Mouse (Mus musculus) hindbrain, embryonic 12.5 days (tissue): Measurements from ENCODE around the gene Kcnc3. TPM values are rescaled to one million over a fixed set of nuclear protein-coding genes. Genes with fewer than 3 reads are reported as not detected.
A peak's percentile ranks its signal among the peaks of the same experiment; 100 is the strongest.

Experiments used
- ATAC-seq: fragments of 200-750 bp; cut with Nextera tagmentation; 2 replicates; pipeline ENCODE4 v1.8.0; 2017; ENCODE audit warnings: moderate TSS enrichment; ENCODE audit not compliant: low FRiP score
- H3K27ac ChIP-seq: fragments of 300-500 bp; sonication (generic); 2 replicates; pipeline ENCODE4 v1.5.1; 2016; ENCODE audit warnings: mild to moderate bottlenecking
- H3K27me3 ChIP-seq: fragments of 300-500 bp; sonication (generic); 2 replicates; pipeline ENCODE4 v1.6.1; 2016; ENCODE audit warnings: mild to moderate bottlenecking
- H3K36me3 ChIP-seq: fragments of 300-500 bp; sonication (generic); 2 replicates; pipeline ENCODE4 v1.6.1; 2016; ENCODE audit warnings: mild to moderate bottlenecking
- H3K4me1 ChIP-seq: fragments of 300-500 bp; sonication (generic); 2 replicates; pipeline ENCODE4 v1.6.1; 2016
- H3K4me2 ChIP-seq: fragments of 300-500 bp; sonication (generic); replicated peaks from 2 replicates; pipeline ENCODE4 v1.6.1; 2016; ENCODE audit warnings: mild to moderate bottlenecking
- H3K4me3 ChIP-seq: fragments of 300-500 bp; sonication (generic); 2 replicates; pipeline ENCODE4 v1.5.1; 2016; ENCODE audit warnings: mild to moderate bottlenecking
- H3K9ac ChIP-seq: fragments of 300-500 bp; sonication (generic); 2 replicates; pipeline ENCODE4 v1.6.1; 2016; ENCODE audit warnings: mild to moderate bottlenecking, moderate library complexity
- H3K9me3 ChIP-seq: fragments of 300-500 bp; sonication (generic); replicated peaks from 2 replicates; pipeline ENCODE4 v1.6.1; 2016; ENCODE audit warnings: mild to moderate bottlenecking
- WGBS: fragments of 180-500 bp; shearing (Covaris S2); methylation state at CpG from one replicate; pipeline ENCODE4 v1.1.7; 2016; 5-methylcytosine and 5-hydroxymethylcytosine counted together
- polyA plus RNA-seq: library from polyadenylated mRNA; unstranded; fragments of >200 nt; fragmentation: Nextera tagmentation; extraction: Ambion mirVana; gene quantifications from 2 replicates; pipeline ENCODE4 v1.2.1, GENCODE M21; 2016

Kcnc3 gene
- 3.4 and 3.8 TPM in 2 replicates for polyA plus RNA-seq

DNA sequence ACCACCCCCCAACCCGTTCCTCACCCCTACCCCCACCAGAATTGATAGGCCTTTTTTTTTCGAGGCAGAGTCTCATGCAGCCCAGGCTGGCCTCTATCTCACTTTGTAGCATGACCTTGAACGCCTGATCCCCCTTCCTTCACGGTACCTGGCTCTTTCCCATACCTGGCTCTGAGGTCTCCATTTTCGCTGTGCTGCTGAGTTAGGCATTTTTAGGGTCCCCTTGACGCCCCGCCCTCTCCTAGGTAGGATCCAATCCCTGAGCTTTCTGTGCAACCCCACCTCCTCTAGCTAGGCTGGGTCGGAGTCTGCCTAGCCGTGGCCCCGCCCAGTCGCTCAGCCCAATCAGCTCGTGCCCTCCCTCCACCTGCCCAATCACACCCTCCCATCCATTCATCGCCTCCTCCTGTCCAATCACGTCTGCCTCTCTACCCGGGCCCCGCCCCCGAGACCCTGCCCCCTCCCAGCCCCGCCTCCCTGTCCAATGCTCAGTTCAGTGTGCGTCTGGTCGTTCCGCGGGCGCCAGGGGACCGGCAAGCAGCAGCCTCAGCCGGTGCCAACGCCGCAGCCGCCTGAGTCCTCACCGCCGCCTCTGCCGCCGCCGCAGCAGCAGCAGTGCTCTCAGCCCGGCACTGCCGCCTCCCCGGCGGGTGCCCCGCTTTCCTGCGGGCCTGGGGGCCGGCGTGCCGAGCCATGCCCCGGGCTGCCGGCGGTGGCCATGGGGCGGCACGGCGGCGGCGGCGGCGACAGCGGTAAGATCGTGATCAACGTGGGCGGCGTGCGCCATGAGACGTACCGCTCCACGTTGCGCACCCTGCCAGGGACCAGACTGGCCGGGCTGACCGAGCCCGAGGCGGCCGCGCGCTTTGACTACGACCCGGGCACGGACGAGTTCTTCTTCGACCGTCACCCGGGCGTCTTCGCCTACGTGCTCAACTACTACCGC is at the start of gene Kcnc3:
Gene Kcnc3, plus strand, starts transcription at position 263 of the 946 bp plus-strand sequence.
- H3K4me2 ChIP-seq: peak within 1 kb of the TSS; percentile 98
- no peaks in the 10 kb centered on the region for H3K9me3 ChIP-seq
- peaks cover 65% of the 10 kb centered on the region for H3K4me1 ChIP-seq
- peak within 1 kb of the TSS; percentile 81 for H3K9ac ChIP-seq
- peak within 1 kb of the TSS; percentile 79 for H3K27ac ChIP-seq
- H3K36me3 ChIP-seq: no peaks in the 10 kb centered on the region
- H3K27me3 ChIP-seq: peaks cover 49% of the 10 kb centered on the region
- H3K4me3 ChIP-seq: peak within 1 kb of the TSS; percentile 73
- WGBS: under 1% methylated on average over 80 of the region's 80 CpGs
- peak; percentile 91 for ATAC-seq

- Histone ChIP-seq H3K9me3 (no peaks in the 10 kb centered on the region), H3K9ac (no peak overlapping the region), H3K36me3 (peaks cover 55% of the 10 kb centered on the region), H3K27me3 (no peaks in the 10 kb centered on the region), H3K4me2 (no peak overlapping the region), H3K27ac (no peak overlapping the region), H3K4me3 (no peak overlapping the region), H3K4me1 (peaks cover 4% of the 10 kb centered on the region)
- ATAC-seq: no peak
- WGBS: 90% methylated on average over 11 of the region's 11 CpGs
These were observed 47.9 kb upstream of the Kcnc3 start for GRCm38 (mm10) chr7:44542555-44542954.

GRCm38 (mm10) chr7:44543071-44543470 is 47.4 kb upstream of the Kcnc3 start:
- Histone ChIP-seq H3K9me3 (no peaks in the 10 kb centered on the region), H3K4me1 (peaks cover 9% of the 10 kb centered on the region), H3K27ac (no peak overlapping the region), H3K9ac (no peak overlapping the region; the same call in 1 of the 2 replicates), H3K4me2 (no peak overlapping the region), H3K36me3 (peaks cover 52% of the 10 kb centered on the region), H3K27me3 (no peaks in the 10 kb centered on the region), H3K4me3 (no peak overlapping the region)
- WGBS: 79% methylated on average over 12 of the region's 12 CpGs
- no peak for ATAC-seq

DNA sequence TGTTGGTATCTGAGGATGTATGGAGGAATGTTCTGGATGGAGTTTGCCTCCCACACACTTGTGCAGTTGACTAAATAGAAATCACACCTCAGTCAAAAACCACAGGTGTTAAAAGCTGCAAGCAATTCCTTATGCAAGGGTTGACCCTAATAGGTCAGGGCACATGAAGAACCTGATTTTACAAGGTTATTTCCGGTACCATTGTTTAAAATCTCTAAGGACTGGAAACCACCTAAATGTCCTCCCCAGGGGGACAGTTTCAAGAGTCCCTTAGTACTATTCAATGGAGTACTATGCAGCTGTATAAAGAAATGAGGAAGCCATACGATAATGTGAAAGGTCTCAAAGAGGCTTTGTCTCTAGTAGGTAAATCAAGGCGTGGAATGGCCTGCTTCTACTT is 44.2 kb upstream of the Kcnc3 start:
- no peak overlapping the region for H3K9ac ChIP-seq
- 96% methylated on average over 3 of the region's 3 CpGs for WGBS
- H3K4me2 ChIP-seq: no peak overlapping the region
- no peak for ATAC-seq
- H3K27ac ChIP-seq: no peak overlapping the region
- H3K4me3 ChIP-seq: no peak overlapping the region
- H3K4me1 ChIP-seq: peaks cover 12% of the 10 kb centered on the region
- H3K36me3 ChIP-seq: peaks cover 40% of the 10 kb centered on the region
- no peaks in the 10 kb centered on the region for H3K27me3 ChIP-seq
- no peaks in the 10 kb centered on the region for H3K9me3 ChIP-seq

- H3K27me3 ChIP-seq: no peaks in the 10 kb centered on the region
- H3K27ac ChIP-seq: no peak overlapping the region
- WGBS: 96% methylated on average over 13 of the region's 13 CpGs
- peaks cover 12% of the 10 kb centered on the region for H3K4me1 ChIP-seq
- H3K9me3 ChIP-seq: no peaks in the 10 kb centered on the region
- no peak overlapping the region for H3K9ac ChIP-seq
- peaks cover 40% of the 10 kb centered on the region for H3K36me3 ChIP-seq
- no peak for ATAC-seq
- no peak overlapping the region for H3K4me3 ChIP-seq
- H3K4me2 ChIP-seq: 0 out of 2 replicates have a peak overlapping the region, but pooled peaks have one; percentile 81
These were observed 43.4 kb upstream of the Kcnc3 start for GRCm38 (mm10) chr7:44547041-44547440.

DNA sequence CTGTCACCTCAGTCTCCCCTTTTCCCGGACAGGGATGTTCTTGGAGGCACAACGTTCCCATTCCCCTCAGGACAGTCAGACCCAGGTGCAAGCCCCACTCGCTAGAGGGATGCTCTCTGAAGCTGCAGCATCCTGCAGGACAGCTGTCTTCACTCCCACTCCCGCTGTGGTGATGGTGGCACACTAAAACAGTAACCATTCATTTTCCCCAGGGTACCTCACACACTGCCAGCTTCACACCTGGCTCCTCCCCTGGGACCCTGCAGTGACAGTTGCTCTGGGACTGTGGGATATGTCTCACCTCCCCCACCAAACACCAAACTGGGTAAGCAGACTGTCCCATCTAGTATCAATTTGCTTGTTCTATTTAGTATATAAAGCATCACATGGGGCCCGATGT is 42.7 kb upstream of the Kcnc3 start:
- Histone ChIP-seq H3K4me3 (peak overlapping the region; percentile 56), H3K27ac (no peak overlapping the region), H3K9me3 (no peaks in the 10 kb centered on the region), H3K4me2 (peak overlapping the region; percentile 81), H3K9ac (peak overlapping the region; percentile 67; the same call in 1 of the 2 replicates), H3K36me3 (peaks cover 35% of the 10 kb centered on the region), H3K4me1 (peaks cover 15% of the 10 kb centered on the region), H3K27me3 (no peaks in the 10 kb centered on the region)
- WGBS: 25% methylated on average over 5 of the region's 5 CpGs
- no peak for ATAC-seq

DNA sequence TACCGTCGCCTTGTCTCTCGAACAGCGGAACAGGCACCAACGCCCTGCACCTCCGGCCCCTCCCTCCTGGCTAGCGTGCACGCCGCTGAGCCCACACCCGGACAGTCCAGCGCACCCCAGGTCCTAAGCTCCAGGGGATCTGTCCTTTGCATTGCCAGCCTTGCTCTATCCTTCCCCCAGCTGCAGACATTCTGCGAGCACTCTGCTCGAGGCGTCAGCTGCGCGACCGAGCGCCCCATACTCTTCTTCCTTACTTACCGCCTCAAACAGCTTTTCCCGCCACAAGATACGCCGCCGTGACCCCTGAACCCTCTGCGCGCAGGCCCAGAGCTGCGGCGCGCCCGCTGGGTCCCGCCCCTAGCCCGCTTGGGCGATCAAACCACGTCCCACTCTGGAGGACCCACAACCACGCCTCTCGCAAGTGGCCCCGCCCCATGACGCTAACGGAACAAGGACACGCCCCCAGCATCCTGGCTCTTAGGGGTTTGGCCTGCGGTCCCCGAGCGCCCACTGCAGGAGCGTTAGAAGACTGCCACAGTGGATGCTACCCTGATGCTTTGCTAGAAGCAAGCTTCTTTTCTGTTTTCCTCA is 41.9 kb upstream of the Kcnc3 start, which contains the start of gene Pold1:
Gene Pold1, minus strand, starts transcription at position 353 of the 591 bp plus-strand sequence.
- ATAC-seq: peak; percentile 91
- H3K4me3 ChIP-seq: peak within 1 kb of the TSS; percentile 56
- peak within 1 kb of the TSS; percentile 46 for H3K27ac ChIP-seq
- H3K9ac ChIP-seq: peak within 1 kb of the TSS; percentile 67
- H3K27me3 ChIP-seq: no peaks in the 10 kb centered on the region
- peaks cover 30% of the 10 kb centered on the region for H3K36me3 ChIP-seq
- under 1% methylated on average over 42 of the region's 43 CpGs for WGBS
- peaks cover 22% of the 10 kb centered on the region for H3K4me1 ChIP-seq
- no peaks in the 10 kb centered on the region for H3K9me3 ChIP-seq
- H3K4me2 ChIP-seq: peak within 1 kb of the TSS; percentile 81

- peaks cover 22% of the 10 kb centered on the region for H3K4me1 ChIP-seq
- H3K9me3 ChIP-seq: no peaks in the 10 kb centered on the region
- H3K36me3 ChIP-seq: peaks cover 30% of the 10 kb centered on the region
- no peak overlapping the region for H3K4me3 ChIP-seq
- 94% methylated on average over 23 of the region's 23 CpGs for WGBS
- no peak overlapping the region for H3K27ac ChIP-seq
- no peak overlapping the region for H3K9ac ChIP-seq
- no peak for ATAC-seq
- H3K4me2 ChIP-seq: no peak overlapping the region
- H3K27me3 ChIP-seq: no peaks in the 10 kb centered on the region
These were observed 40.6 kb upstream of the Kcnc3 start for GRCm38 (mm10) chr7:44549621-44550408.

GRCm38 (mm10) chr7:44550409-44550678 is 40.1 kb upstream of the Kcnc3 start:
- Histone ChIP-seq H3K27me3 (no peaks in the 10 kb centered on the region), H3K9me3 (no peaks in the 10 kb centered on the region), H3K4me2 (no peak overlapping the region), H3K36me3 (peaks cover 30% of the 10 kb centered on the region), H3K4me1 (peaks cover 22% of the 10 kb centered on the region), H3K9ac (no peak overlapping the region), H3K27ac (no peak overlapping the region), H3K4me3 (no peak overlapping the region)
- 95% methylated on average over 12 of the region's 12 CpGs for WGBS
- no peak for ATAC-seq

GRCm38 (mm10) chr7:44551301-44551700 is 39.2 kb upstream of the Kcnc3 start:
- 93% methylated on average over 21 of the region's 21 CpGs for WGBS
- H3K4me1 ChIP-seq: peaks cover 22% of the 10 kb centered on the region
- peaks cover 4% of the 10 kb centered on the region; the same call in 1 of the 2 replicates for H3K27me3 ChIP-seq
- ATAC-seq: no peak
- H3K9me3 ChIP-seq: no peaks in the 10 kb centered on the region
- H3K4me3 ChIP-seq: no peak overlapping the region
- peaks cover 30% of the 10 kb centered on the region for H3K36me3 ChIP-seq
- no peak overlapping the region for H3K27ac ChIP-seq
- H3K4me2 ChIP-seq: no peak overlapping the region
- H3K9ac ChIP-seq: no peak overlapping the region

GRCm38 (mm10) chr7:44551731-44552130 is 38.7 kb upstream of the Kcnc3 start:
- H3K27me3 ChIP-seq: peaks cover 4% of the 10 kb centered on the region
- peaks cover 22% of the 10 kb centered on the region for H3K4me1 ChIP-seq
- no peak overlapping the region for H3K27ac ChIP-seq
- no peaks in the 10 kb centered on the region for H3K9me3 ChIP-seq
- no peak overlapping the region for H3K9ac ChIP-seq
- no peak overlapping the region for H3K4me2 ChIP-seq
- peaks cover 30% of the 10 kb centered on the region for H3K36me3 ChIP-seq
- ATAC-seq: no peak
- WGBS: 75% methylated on average over 22 of the region's 22 CpGs
- no peak overlapping the region for H3K4me3 ChIP-seq
